Mouse (Mus musculus) fibroblast of lung, adult 2 months (primary cell): Measurements from ENCODE around the gene Rrp8.
A peak's percentile ranks its signal among the peaks of the same experiment; 100 is the strongest.

Source experiments
- DNase-seq: peaks from one replicate; pipeline ENCODE4 v3.0.0-alpha.2; 2011; ENCODE audit warnings: low read depth

Gene Rrp8

GRCm38 (mm10) chr7:105736911-105737521 is at the start of gene Rrp8:
Rrp8 (minus strand) TSS chr7:105737385.
- DNase-seq: no peak

GRCm38 (mm10) chr7:105786506-105787284 is 49.5 kb upstream of the Rrp8 start:
- DNase-seq: no peak

- DNase-seq: no peak
Observed at GRCm38 (mm10) chr7:105784556-105784955, 47.4 kb upstream of the Rrp8 start.

- DNase-seq: no peak
Observed at GRCm38 (mm10) chr7:105783861-105784260, 46.7 kb upstream of the Rrp8 start.

- no peak for DNase-seq
Observed at GRCm38 (mm10) chr7:105778553-105779265, 41.5 kb upstream of the Rrp8 start.

GRCm38 (mm10) chr7:105777797-105778552 is 40.8 kb upstream of the Rrp8 start:
- peak; percentile 73 for DNase-seq

GRCm38 (mm10) chr7:105777316-105777715 is 40.1 kb upstream of the Rrp8 start:
- DNase-seq: no peak

- DNase-seq: no peak
Observed at GRCm38 (mm10) chr7:105776026-105776425, 38.8 kb upstream of the Rrp8 start.

- no peak for DNase-seq
Observed at GRCm38 (mm10) chr7:105774661-105775060, 37.5 kb upstream of the Rrp8 start.

GRCm38 (mm10) chr7:105773041-105773440 is 35.9 kb upstream of the Rrp8 start:
- DNase-seq: no peak

GRCm38 (mm10) chr7:105772331-105772730 is 35.1 kb upstream of the Rrp8 start:
- no peak for DNase-seq

GRCm38 (mm10) chr7:105769959-105770358 is 32.8 kb upstream of the Rrp8 start:
- DNase-seq: no peak

- no peak for DNase-seq
Observed at GRCm38 (mm10) chr7:105767729-105768165, 30.6 kb upstream of the Rrp8 start.

GRCm38 (mm10) chr7:105764331-105764730 is 27.1 kb upstream of the Rrp8 start:
- DNase-seq: no peak

GRCm38 (mm10) chr7:105762517-105763270 is 25.5 kb upstream of the Rrp8 start:
- no peak for DNase-seq

- no peak for DNase-seq
Observed at GRCm38 (mm10) chr7:105761813-105762484, 24.8 kb upstream of the Rrp8 start.

GRCm38 (mm10) chr7:105753281-105753680 is 16.1 kb upstream of the Rrp8 start:
- no peak for DNase-seq

GRCm38 (mm10) chr7:105752716-105753115 is 15.5 kb upstream of the Rrp8 start:
- no peak for DNase-seq

- peak; percentile 95 for DNase-seq
Observed at GRCm38 (mm10) chr7:105751491-105752433, 14.6 kb upstream of the Rrp8 start, which contains the start of gene Tpp1. Tpp1 (minus strand) TSS chr7:105752235.

GRCm38 (mm10) chr7:105747776-105748175 is 10.6 kb upstream of the Rrp8 start:
- DNase-seq: no peak
